Mouse (Mus musculus) megakaryocyte, adult 5-6 weeks (primary cell): ENCODE data around the gene Ccnf. TPM values are rescaled to one million over a fixed set of nuclear protein-coding genes. Genes with fewer than 3 reads are reported as not detected.

Source experiments
- ATAC-seq: 2 replicates; pipeline ENCODE4 v1.8.0; 2016; ENCODE audit warnings: mild to moderate bottlenecking, inconsistent platforms; ENCODE audit not compliant: poor library complexity, severe bottlenecking
- total RNA-seq, 2 experiments: library from RNA; stranded (forward) in 1 of 2; stranded (reverse) in 1 of 2; fragments of 153-499, 151-499 nt in 1 of 2; fragments of 221-1000, 200-1000 nt in 1 of 2; gene quantifications; 2 replicates each; pipeline versions ENCODE4 v1.2.3 to v1.2.4; 2015 to 2017

Gene Ccnf
- total RNA-seq, 2 experiments from 2014 or later: 34.1 to 40.4 TPM

DNA sequence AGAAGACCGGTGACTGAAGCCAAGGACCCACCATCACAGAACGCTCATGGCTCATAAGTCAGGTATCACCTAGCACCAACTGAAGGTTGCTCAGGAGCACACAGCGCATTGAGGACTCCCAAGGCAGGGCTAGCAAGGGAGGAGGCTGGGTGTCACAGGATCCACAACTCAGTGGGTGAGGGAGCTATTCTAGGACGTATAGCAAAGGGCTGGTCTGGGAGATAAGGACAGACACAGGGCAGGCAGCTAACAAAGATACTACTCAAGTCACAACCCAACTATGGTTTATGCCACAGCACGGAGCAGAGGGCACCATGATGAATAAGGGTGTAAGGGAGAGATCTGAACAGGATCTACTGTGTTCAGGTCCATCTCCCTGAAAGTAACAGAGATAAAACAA is 25.4 kb downstream of the Ccnf start:
- ATAC-seq: no peak

GRCm38 (mm10) chr17:24224741-24225140 is 26.5 kb downstream of the Ccnf start:
- no peak for ATAC-seq

GRCm38 (mm10) chr17:24223513-24223912 is 27.8 kb downstream of the Ccnf start:
- no peak for ATAC-seq

GRCm38 (mm10) chr17:24222653-24223052 is 28.6 kb downstream of the Ccnf start:
- no peak for ATAC-seq

- ATAC-seq: peak; percentile 98
Measured at GRCm38 (mm10) chr17:24220435-24221411, 30.6 kb downstream of the Ccnf start, which contains the start of gene Tedc2. TSS of gene Tedc2 (minus strand) at chr17:24220851.

- ATAC-seq: no peak
Measured at GRCm38 (mm10) chr17:24216836-24217235, 34.4 kb downstream of the Ccnf start.

DNA sequence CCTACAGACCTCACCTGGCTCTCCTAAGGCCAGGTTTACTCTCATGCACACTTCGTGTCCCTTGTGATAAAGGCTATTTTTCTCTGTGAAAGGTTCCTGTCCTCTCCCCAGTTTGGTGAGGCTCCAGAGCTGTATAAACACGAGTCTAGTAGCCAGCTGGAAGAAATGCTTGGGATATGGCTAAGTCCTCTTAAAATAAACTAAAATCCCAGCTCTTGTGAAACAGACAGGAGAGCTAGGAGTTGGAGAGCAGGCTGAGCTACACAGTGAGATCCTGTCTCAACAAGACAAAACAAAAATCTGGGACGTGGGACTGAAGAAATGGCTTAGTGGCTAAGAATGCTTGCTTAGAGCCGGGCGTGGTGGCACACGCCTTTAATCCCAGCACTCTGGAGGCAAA is 38.1 kb downstream of the Ccnf start:
- no peak for ATAC-seq

DNA sequence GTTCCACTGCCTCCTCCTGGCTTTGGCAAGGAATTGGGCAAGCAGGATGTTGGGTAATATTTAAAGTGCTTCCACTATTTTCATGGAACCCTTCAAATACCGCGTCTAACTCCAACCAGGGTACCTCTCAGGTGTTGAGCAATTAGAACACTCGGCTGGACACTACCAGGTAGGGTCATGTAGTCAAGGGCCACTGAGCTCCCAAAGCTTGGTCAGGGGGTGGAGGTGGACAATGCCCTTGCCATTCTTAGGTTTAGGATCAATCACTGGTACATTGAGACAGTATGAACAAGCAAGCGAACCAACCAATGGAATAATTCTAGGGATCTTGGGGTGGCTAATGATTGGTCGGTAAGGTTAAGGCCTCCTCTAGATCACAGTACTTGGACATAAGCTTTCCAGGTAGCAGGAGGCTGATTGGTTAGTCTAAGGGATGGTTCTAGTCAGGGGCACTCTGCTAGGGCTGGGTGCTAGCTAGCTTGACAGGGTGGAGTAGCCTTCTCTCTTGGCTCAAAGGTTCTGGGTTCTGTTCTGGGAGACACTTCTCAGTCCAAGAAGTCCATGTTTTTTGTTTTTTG is 38.8 kb downstream of the Ccnf start:
- ATAC-seq: no peak

DNA sequence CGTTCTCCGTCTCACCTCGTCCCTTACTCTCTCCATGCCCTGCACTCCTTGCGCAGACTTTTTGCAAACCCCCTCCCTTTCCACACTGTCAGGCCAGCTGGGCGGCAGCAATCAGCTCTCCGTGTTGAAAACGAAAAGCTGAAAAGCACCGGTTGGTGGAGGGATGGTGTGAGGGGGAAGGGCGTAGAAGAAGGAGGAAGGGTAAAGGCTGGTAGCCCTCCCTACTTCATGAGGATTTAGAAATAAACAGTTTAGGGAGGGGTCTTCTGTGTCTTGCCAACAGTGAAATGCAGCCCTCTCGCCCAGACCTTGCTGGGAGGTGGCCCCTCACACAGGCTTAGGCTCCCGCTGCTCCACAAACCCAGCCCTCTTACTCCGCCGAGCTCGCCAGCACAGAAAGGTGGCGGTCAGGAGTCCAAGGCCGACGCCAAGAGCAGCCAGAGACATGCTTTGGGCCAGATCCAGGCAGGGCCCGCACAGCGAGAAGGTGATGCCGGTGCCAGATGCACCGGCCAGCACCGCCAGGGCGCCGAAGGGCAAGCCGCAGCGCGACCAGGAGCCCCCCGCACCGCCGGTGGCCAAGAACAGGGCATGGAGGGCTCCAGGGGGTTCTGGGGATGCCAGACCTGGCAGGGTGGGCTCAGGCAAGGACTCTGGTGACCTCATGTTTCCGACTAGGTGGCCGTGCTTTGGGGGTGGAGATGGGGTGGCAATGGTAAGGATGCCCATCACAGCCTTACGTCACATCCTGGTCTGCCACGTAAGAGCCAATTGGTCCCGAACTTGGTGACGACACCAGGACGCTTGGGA is 39.4 kb downstream of the Ccnf start:
- peak; percentile 38; the same call in 1 of the 2 replicates for ATAC-seq

- ATAC-seq: no peak
Measured at GRCm38 (mm10) chr17:24210591-24210990, 40.7 kb downstream of the Ccnf start.

GRCm38 (mm10) chr17:24209916-24210240 is 41.4 kb downstream of the Ccnf start:
- ATAC-seq: no peak

DNA sequence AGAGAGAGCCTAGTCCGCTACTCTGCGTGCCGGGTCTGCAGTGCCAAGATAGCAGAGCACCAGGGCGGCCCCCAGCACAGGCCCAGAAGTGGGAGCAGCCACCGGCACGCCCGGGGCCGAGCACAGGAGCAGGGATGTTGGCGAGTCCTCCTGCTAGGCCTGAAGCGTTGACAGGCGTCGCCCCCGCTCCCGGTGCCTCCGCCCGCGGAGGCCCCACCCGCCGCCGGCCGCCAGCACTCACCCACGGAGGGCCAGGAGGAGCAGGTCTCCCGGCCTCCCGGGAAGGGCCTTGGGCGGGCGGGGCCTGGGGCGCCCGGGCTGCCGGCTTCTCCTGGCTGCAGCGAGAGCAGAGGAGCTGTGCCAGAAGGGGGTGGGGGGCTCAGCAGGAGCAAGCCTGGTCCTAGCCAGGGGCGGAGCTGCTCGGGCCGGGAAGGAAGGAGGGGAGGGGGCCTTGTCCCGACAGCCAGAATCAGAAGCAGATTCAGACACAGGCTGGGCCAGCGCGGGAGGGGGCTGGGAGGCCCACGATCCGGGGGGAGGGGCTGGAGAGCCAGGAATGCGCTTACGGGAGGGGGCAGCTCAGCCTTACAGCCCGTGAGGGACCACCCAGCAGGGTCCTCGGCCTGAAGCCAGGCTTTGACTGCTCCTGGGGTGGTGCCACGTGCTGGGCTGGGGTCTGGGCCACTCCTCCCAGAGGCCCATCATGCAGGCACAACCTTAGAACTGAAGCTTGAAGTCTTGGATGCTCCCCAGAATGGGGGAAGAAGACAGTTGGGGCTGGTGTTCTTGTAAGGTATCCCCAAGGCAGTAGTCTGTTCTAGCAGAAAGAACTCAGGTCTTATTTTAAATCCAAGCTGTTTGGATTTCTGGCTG is 42.0 kb downstream of the Ccnf start, which contains the start of gene Ntn3:
Gene Ntn3, minus strand, starts transcription at position 489 of the 873 bp plus-strand sequence.
- no peak for ATAC-seq

DNA sequence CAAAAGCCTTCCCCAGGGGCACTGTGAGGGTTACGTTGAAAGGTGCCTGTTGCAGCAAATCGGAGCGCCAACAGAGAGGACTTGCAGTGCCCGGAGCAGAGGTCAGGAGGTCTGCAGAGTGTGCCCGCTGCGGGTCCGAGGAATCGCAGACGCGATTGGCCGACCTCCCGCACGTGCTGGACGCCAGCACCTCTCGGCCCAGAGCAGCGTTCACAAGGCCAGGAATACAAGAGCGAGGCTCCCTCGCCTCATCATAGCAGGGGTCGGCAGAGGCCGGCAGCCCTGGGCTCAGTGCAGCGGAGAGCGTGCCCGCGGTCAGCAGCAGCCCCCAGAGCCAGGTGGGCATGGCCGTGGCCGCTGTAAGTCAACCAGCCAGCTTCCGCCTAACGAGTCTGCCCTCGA is 42.6 kb downstream of the Ccnf start:
- peak; percentile 22; the same call in 1 of the 2 replicates for ATAC-seq

GRCm38 (mm10) chr17:24207768-24208640 is 43.3 kb downstream of the Ccnf start:
- no peak for ATAC-seq

DNA sequence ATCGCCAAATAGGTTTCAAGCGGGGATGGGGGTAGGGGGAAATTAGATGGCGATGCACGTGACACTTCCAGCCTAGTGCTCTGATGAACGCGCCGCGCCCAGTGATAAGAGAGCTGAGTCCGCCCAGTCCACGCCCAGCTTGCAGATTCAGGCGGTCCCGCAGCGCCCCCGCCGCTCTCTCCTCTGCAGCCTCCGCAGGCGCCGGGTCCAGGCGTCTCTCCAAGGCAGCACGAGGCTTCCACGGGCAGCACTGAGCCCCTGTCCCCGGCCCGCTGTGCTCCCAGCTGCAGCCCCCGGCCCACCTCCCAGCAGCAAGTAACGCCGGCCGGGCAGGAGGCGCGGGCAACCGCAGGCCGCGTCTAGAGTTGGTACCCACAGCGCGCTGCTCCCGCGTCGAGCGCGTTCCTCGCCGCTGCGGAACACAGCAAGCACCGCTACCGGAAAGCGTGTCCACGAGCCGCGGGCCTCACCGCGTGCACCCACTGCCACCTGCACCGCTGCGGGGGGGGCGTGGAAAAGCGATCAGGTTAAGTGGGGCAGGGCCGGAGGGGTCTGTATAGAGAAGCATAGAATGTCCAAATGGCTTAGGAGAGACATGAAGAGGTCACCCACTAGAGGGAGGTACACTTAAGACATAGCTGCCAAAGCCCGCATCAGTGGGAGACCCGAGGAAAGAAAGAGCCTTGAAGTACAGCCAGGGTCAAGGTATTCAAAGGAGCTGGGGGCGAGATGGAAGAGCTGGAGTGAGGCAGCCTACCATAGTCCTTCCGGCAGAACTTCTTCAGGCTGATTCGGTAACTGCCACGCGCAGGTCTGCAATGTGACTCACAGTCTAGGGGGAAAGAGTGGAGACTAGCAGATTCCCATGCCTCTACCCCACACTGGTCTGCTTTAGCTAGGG is 44.6 kb downstream of the Ccnf start:
- ATAC-seq: peak; percentile 49

DNA sequence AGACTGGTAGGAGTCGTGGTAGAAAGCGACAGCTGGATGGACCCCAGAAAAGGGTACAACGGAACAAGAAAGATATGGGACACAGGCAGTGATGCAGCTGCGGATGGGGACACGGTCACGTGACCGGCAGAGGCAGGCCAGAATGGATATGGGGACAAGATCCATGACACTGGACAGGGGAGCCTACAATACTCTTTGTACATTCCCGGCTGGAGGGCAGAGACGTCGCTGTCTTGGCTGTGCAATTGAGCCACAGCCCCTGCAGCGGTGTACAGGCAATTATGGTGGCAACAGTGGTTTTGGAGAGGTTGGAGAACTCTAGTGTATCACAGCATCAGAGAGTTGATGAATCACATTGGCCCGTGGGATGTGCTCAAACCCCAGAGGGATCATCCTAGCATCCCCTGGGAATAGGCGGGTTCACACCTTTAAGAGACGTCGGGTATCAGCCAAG is 45.3 kb downstream of the Ccnf start:
- peak; percentile 17 for ATAC-seq

DNA sequence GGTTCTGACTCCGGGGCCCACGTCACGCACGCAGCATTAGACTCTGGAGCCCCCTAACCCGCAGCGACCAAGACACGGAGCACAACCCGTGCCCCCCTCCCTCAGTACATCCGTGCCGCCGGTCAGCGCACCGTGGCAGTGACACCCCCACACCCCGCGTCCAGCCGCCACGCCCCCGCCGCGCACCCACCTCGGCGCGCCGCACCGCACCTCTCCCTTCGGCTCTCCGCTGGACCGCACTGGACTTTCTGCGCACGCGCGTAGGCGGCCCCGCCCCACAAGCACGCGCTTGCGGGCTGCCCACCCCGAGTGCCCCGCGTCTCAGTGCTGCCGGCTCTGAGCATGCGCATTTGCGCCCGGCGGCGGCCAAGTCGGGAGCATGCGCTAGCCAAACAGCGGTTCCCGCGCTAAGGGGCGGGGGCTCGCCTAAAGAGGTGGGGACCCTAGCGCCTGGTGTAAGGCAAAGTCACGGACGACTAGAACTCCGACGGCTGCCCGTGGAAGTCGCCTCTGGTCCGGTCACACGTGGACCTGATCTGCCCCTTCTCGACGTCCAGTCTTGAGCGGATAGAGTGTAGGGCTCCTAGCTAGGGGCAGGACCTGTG is 45.9 kb downstream of the Ccnf start, which contains the start of gene Tbc1d24:
Gene Tbc1d24, minus strand, starts transcription at position 279 of the 605 bp plus-strand sequence.
- ATAC-seq: peak; percentile 57

- ATAC-seq: no peak
Measured at GRCm38 (mm10) chr17:24204846-24205245, 46.4 kb downstream of the Ccnf start.
